In genomic region chr7:98524401-98524800, GRCm38 (mm10) we compare ENCODE assay signal across 10 mouse cellular contexts. TPM values are rescaled to one million over a fixed set of nuclear protein-coding genes. Genes with fewer than 3 reads are reported as not detected.
DNase-seq lines count a peak whose midpoint lies in the region; ATAC-seq and TF ChIP-seq lines count a peak whose summit lies in the region.
"Had no signal": no experiment of that assay in that cellular context is flagged by ENCODE, and none has a peak within 500 bp of the region (broad histone marks: within the 10 kb centered on the region; RNA-seq: fewer than 3 reads in every experiment).

No protein-coding gene starts in this region.

- H3K27me3 ChIP-seq in forebrain, embryonic 13.5 days = no peaks in the 10 kb centered on the region
- no peaks in the 10 kb centered on the region for H3K27me3 ChIP-seq in forebrain, embryonic 16.5 days (replicated peaks; ENCODE audit: control insufficient read depth, insufficient read depth, low read length)
- no peaks in the 10 kb centered on the region for H3K27me3 ChIP-seq in neural tube, embryonic 15.5 days (replicated peaks)
- H3K27me3 ChIP-seq: midbrain, embryonic 12.5 days had no signal

- H3K27ac ChIP-seq in forebrain, embryonic 13.5 days = peak overlapping the region; percentile 25
- no peak overlapping the region for H3K27ac ChIP-seq in forebrain, embryonic 16.5 days (ENCODE audit: low read length)
- peak overlapping the region; percentile 93 for H3K27ac ChIP-seq in embryonic fibroblast, embryonic 13.5 days (ENCODE audit: insufficient read depth, low read length)
- H3K27ac ChIP-seq in neural tube, embryonic 15.5 days (replicated peaks) = peak overlapping the region; percentile 62
- H3K27ac ChIP-seq: midbrain, embryonic 12.5 days had no signal

- H3K9me3 ChIP-seq in forebrain, embryonic 13.5 days (replicated peaks) = no peaks in the 10 kb centered on the region
- H3K9me3 ChIP-seq in forebrain, embryonic 16.5 days (ENCODE audit: control insufficient read depth, low read length) = no peaks in the 10 kb centered on the region
- H3K9me3 ChIP-seq in neural tube, embryonic 15.5 days (replicated peaks) = no peaks in the 10 kb centered on the region
- H3K9me3 ChIP-seq: midbrain, embryonic 12.5 days had no signal

- H3K36me3 ChIP-seq in forebrain, embryonic 13.5 days (ENCODE audit: poor library complexity, severe bottlenecking) = no peaks in the 10 kb centered on the region
- no peaks in the 10 kb centered on the region for H3K36me3 ChIP-seq in forebrain, embryonic 16.5 days (ENCODE audit: control insufficient read depth, insufficient read depth)
- H3K36me3 ChIP-seq in neural tube, embryonic 15.5 days = no peaks in the 10 kb centered on the region
- H3K36me3 ChIP-seq: midbrain, embryonic 12.5 days had no signal

- 32% methylated on average over 6 of the region's 6 CpGs for WGBS in forebrain, embryonic 13.5 days
- WGBS in forebrain, embryonic 16.5 days = 19% methylated on average over 6 of the region's 6 CpGs
- 28% methylated on average over 6 of the region's 6 CpGs for WGBS in neural tube, embryonic 15.5 days

- no peak for TF ChIP-seq CTCF in embryonic fibroblast, embryonic 13.5 days (IDR thresholded peaks at IDR 0.05; ENCODE audit: borderline replicate concordance, insufficient read depth, low read length)

- no peak overlapping the region for H3K9ac ChIP-seq in forebrain, embryonic 13.5 days
- H3K9ac ChIP-seq in forebrain, embryonic 16.5 days (replicated peaks; ENCODE audit: low read depth, low read length) = no peak overlapping the region
- H3K9ac ChIP-seq in neural tube, embryonic 15.5 days (replicated peaks) = no peak overlapping the region
- H3K9ac ChIP-seq: midbrain, embryonic 12.5 days had no signal

- peaks cover 19% of the 10 kb centered on the region for H3K4me1 ChIP-seq in forebrain, embryonic 13.5 days
- H3K4me1 ChIP-seq in forebrain, embryonic 16.5 days (replicated peaks; ENCODE audit: control insufficient read depth, insufficient read depth, low read length) = peaks cover 19% of the 10 kb centered on the region
- H3K4me1 ChIP-seq in embryonic fibroblast, embryonic 13.5 days (ENCODE audit: control insufficient read depth, insufficient read depth, low read length) = peaks cover 22% of the 10 kb centered on the region
- H3K4me1 ChIP-seq in neural tube, embryonic 15.5 days = peaks cover 26% of the 10 kb centered on the region

- no peak for ATAC-seq in forebrain, embryonic 13.5 days
- no peak for ATAC-seq in forebrain, embryonic 16.5 days
- ATAC-seq in neural tube, embryonic 15.5 days (ENCODE audit: low FRiP score) = no peak

- no peak for TF ChIP-seq POLR2A in embryonic fibroblast, embryonic 13.5 days (IDR thresholded peaks at IDR 0.05; ENCODE audit: low read depth, low read length)

- DNase-seq in kidney, postnatal 14 days = peak; percentile 21
- no peak for DNase-seq in kidney, postnatal 10 days
- DNase-seq in thymus, postnatal 25 days = no peak
- no peak for DNase-seq in B cell, adult 2 months
- DNase-seq: cerebellum, adult 11 months had no signal

- H3K4me3 ChIP-seq in forebrain, embryonic 13.5 days = no peak overlapping the region
- H3K4me3 ChIP-seq in forebrain, embryonic 16.5 days (replicated peaks; ENCODE audit: low read length) = no peak overlapping the region
- H3K4me3 ChIP-seq in embryonic fibroblast, embryonic 13.5 days (ENCODE audit: insufficient read depth, low read length) = no peak overlapping the region
- no peak overlapping the region for H3K4me3 ChIP-seq in neural tube, embryonic 15.5 days (replicated peaks)
- H3K4me3 ChIP-seq: midbrain, embryonic 12.5 days had no signal

- H3K4me2 ChIP-seq in forebrain, embryonic 13.5 days = 0 out of 2 replicates have a peak overlapping the region, but pooled peaks have one; percentile 18
- H3K4me2 ChIP-seq in forebrain, embryonic 16.5 days (ENCODE audit: low read length) = no peak overlapping the region
- H3K4me2 ChIP-seq in neural tube, embryonic 15.5 days = no peak overlapping the region
- H3K4me2 ChIP-seq: midbrain, embryonic 12.5 days had no signal

RNA-seq across cellular contexts. Expression of gene Lrrc32, which starts 35.3 kb away (rescaled TPM):
- 1.8 and 2.1 TPM in 2 replicates for polyA plus RNA-seq in forebrain, embryonic 13.5 days (2015; fragmentation: Nextera tagmentation; extraction: Ambion mirVana)
- 2.6 and 2.8 TPM in 2 replicates for polyA plus RNA-seq in forebrain, embryonic 16.5 days (2015; fragmentation: Nextera tagmentation; extraction: Ambion mirVana)
- 95.5 and 220 TPM in 2 replicates for polyA plus RNA-seq in embryonic fibroblast, embryonic 13.5 days (2011; ENCODE audit: insufficient read length, low read depth, missing spikeins)
- polyA plus RNA-seq in neural tube, embryonic 15.5 days (2015; fragmentation: Nextera tagmentation; extraction: Ambion mirVana) = 3.1 and 5.5 TPM in 2 replicates

Comparison
In these comparisons a context has a peak if more than half of its experiments do, and no peak if none do; other contexts are left out.
1. RNA of gene Lrrc32, which starts 35.3 kb away (polyA plus RNA-seq): 95.5 to 220 TPM in embryonic fibroblast, embryonic 13.5 days; 3.1 to 5.5 TPM in neural tube, embryonic 15.5 days, 2.6 to 2.8 TPM in forebrain, embryonic 16.5 days and 1.8 to 2.1 TPM in forebrain, embryonic 13.5 days; every median in the first group is over 10 times any median in the second.